Mouse (Mus musculus): ENCODE measurements at regions not wholly inside any gene's neighbourhood (a gene's known extent, or its start where the extent isn't known, plus 50 kb on each side); places are given as distances from the start of the nearest gene placed in this dataset.
A peak's percentile ranks its signal among the peaks of the same experiment; 100 is the strongest.

- H3K9ac ChIP-seq (ENCODE audit: low read length): no peak overlapping the region
- no peak overlapping the region for H3K27ac ChIP-seq (replicated peaks)
- TF ChIP-seq CTCF (IDR thresholded peaks at IDR 0.05; ENCODE audit: low read depth) (no peak), EP300 (optimal IDR thresholded peaks at IDR 0.05) (no peak)
- H3K36me3 ChIP-seq (ENCODE audit: control insufficient read depth, insufficient read depth, low read length): no peaks in the 10 kb centered on the region
- DNase-seq (ENCODE audit: low spot score) (no peak), ATAC-seq (ENCODE audit: low FRiP score, low TSS enrichment) (no peak)
- no peak overlapping the region for H3K4me3 ChIP-seq (ENCODE audit: low read depth, low read length)
- WGBS: 64% methylated on average over 5 of the region's 5 CpGs
- no peaks in the 10 kb centered on the region for H3K27me3 ChIP-seq (ENCODE audit: control insufficient read depth, insufficient read depth, low read length)
- no peaks in the 10 kb centered on the region for H3K4me1 ChIP-seq (replicated peaks; ENCODE audit: control insufficient read depth, insufficient read depth)
- no peaks in the 10 kb centered on the region for H3K9me3 ChIP-seq (ENCODE audit: control insufficient read depth, low read length)
- no peak overlapping the region for H3K4me2 ChIP-seq (replicated peaks; ENCODE audit: low read depth)
Measured at GRCm38 (mm10) chr5:100227888-100228287, 68.3 kb upstream of the Tmem150c start.

DNA sequence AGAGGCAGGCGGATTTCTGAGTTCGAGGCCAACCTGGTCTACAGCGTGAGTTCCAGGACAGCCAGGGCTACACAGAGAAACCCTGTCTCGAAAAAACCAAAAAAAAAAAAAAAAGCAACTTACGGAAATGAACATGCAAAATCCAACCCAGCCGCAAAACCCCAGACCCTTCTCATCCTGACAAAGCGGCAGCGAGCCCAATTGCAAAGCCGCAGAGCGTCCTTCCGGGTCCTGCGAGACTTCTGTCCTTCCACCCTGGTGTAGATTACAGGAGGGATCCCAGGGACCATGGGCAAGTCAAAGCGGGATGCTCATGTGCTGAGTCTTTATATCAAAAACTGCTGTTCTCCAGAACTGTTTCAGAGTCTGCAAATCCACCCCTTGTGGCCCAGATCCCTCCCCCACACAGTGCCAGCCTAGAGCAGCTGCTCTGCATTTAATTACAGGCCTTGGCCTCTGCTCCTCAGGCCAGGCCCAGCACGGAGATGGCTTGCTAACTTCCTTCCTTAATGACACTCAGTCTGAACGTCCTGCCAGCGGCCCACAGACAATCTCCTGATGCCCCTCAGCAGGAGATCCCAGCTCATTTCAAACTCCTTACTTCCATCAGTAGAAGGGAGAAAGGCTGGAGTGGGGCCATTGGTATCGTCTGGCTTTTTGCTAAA is 67.1 kb upstream of the Tmem150c start:
- Histone ChIP-seq H3K9ac (ENCODE audit: low read length) (no peak overlapping the region), H3K36me3 (ENCODE audit: control insufficient read depth, insufficient read depth, low read length) (no peaks in the 10 kb centered on the region), H3K4me2 (replicated peaks; ENCODE audit: low read depth) (no peak overlapping the region), H3K27me3 (ENCODE audit: control insufficient read depth, insufficient read depth, low read length) (no peaks in the 10 kb centered on the region), H3K4me3 (ENCODE audit: low read depth, low read length) (no peak overlapping the region), H3K27ac (replicated peaks) (no peak overlapping the region), H3K4me1 (replicated peaks; ENCODE audit: control insufficient read depth, insufficient read depth) (no peaks in the 10 kb centered on the region), H3K9me3 (ENCODE audit: control insufficient read depth, low read length) (no peaks in the 10 kb centered on the region)
- no peak for ATAC-seq (ENCODE audit: low FRiP score, low TSS enrichment)
- no peak for DNase-seq (ENCODE audit: low spot score)
- 79% methylated on average over 17 of the region's 17 CpGs for WGBS
- TF ChIP-seq CTCF (IDR thresholded peaks at IDR 0.05; ENCODE audit: low read depth): no peak

GRCm38 (mm10) chr5:100225491-100225890 is 65.9 kb upstream of the Tmem150c start:
- Histone ChIP-seq H3K4me1 (replicated peaks; ENCODE audit: control insufficient read depth, insufficient read depth) (no peaks in the 10 kb centered on the region), H3K4me2 (replicated peaks; ENCODE audit: low read depth) (no peak overlapping the region), H3K9me3 (ENCODE audit: control insufficient read depth, low read length) (no peaks in the 10 kb centered on the region), H3K27me3 (ENCODE audit: control insufficient read depth, insufficient read depth, low read length) (no peaks in the 10 kb centered on the region), H3K4me3 (ENCODE audit: low read depth, low read length) (no peak overlapping the region), H3K27ac (replicated peaks) (no peak overlapping the region), H3K9ac (ENCODE audit: low read length) (no peak overlapping the region), H3K36me3 (ENCODE audit: control insufficient read depth, insufficient read depth, low read length) (no peaks in the 10 kb centered on the region)
- ATAC-seq (ENCODE audit: low FRiP score, low TSS enrichment) (no peak), DNase-seq (ENCODE audit: low spot score) (no peak)
- WGBS: 49% methylated on average over 7 of the region's 7 CpGs
- TF ChIP-seq CTCF (IDR thresholded peaks at IDR 0.05; ENCODE audit: low read depth): no peak
- no peak for TF ChIP-seq EP300 (optimal IDR thresholded peaks at IDR 0.05)

DNA sequence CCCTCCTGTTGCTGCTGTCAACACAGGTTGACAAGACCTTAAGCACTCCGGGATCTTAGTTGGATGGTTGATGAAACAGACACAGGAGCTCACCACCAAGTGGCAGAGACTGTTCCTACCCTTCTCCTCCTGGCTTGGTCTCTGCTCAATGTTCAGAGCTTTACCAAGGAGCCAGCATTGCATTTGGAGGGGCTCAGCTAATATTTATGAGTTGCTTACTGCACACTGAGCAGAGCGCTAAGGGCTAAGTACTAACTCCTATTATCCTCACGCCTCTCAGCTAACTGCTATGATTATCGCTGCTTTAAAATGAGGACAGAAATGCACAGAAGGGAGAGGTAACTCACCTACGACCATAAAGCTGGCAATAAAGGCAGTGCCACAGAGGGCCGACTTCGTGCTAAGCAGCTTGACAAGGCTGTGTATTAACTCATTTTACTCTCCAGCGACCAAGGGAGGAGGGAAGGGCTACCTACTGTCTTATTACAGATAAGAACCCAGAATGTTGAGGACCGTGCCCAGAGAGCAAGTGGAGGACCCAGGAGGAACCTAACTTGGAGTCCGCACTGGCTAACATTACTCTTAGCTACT is 65.3 kb upstream of the Tmem150c start:
- WGBS: 67% methylated on average over 10 of the region's 10 CpGs
- Histone ChIP-seq H3K27ac (replicated peaks) (no peak overlapping the region), H3K36me3 (ENCODE audit: control insufficient read depth, insufficient read depth, low read length) (no peaks in the 10 kb centered on the region), H3K4me2 (replicated peaks; ENCODE audit: low read depth) (no peak overlapping the region), H3K4me3 (ENCODE audit: low read depth, low read length) (no peak overlapping the region), H3K9me3 (ENCODE audit: control insufficient read depth, low read length) (no peaks in the 10 kb centered on the region), H3K27me3 (ENCODE audit: control insufficient read depth, insufficient read depth, low read length) (no peaks in the 10 kb centered on the region), H3K4me1 (replicated peaks; ENCODE audit: control insufficient read depth, insufficient read depth) (no peaks in the 10 kb centered on the region), H3K9ac (ENCODE audit: low read length) (no peak overlapping the region)
- DNase-seq (ENCODE audit: low spot score) (no peak), ATAC-seq (ENCODE audit: low FRiP score, low TSS enrichment) (no peak)
- TF ChIP-seq CTCF (IDR thresholded peaks at IDR 0.05; ENCODE audit: low read depth) (no peak), EP300 (optimal IDR thresholded peaks at IDR 0.05) (no peak)

DNA sequence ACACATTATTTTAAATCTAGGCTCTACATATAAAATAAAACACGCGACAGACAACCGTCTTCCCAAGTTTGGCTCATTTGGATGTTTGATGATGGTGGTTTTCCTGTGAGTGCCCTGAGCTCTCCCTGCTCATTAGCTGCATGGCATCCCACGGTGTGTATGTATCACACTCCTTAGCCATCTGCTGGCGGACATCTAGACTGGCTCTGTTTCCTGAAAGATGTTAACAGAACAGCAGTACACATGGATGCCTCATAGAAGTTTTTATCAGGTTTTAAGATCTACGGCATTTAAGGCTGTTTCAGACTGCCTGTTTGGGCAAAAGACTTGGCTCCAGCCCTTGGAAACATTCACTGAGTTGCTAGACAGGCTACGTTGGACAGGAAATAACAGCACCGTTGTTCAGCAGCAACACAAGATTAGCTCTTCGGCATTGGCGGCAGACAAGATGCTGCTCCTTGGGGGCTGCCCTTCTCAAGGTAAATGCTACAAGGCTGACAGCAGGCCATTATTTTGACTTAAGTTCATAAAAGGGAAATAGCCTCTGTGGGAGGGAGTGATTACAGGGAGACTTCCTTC is 61.5 kb upstream of the Tmem150c start:
- no peaks in the 10 kb centered on the region for H3K27me3 ChIP-seq (ENCODE audit: control insufficient read depth, insufficient read depth, low read length)
- no peak overlapping the region for H3K4me2 ChIP-seq (replicated peaks; ENCODE audit: low read depth)
- H3K4me3 ChIP-seq (ENCODE audit: low read depth, low read length): no peak overlapping the region
- TF ChIP-seq CTCF (IDR thresholded peaks at IDR 0.05; ENCODE audit: low read depth) (peak; percentile 32; the same call in 1 of the 2 replicates), EP300 (optimal IDR thresholded peaks at IDR 0.05) (no peak)
- 56% methylated on average over 10 of the region's 10 CpGs for WGBS
- H3K9ac ChIP-seq (ENCODE audit: low read length): no peak overlapping the region
- no peaks in the 10 kb centered on the region for H3K4me1 ChIP-seq (replicated peaks; ENCODE audit: control insufficient read depth, insufficient read depth)
- no peaks in the 10 kb centered on the region for H3K36me3 ChIP-seq (ENCODE audit: control insufficient read depth, insufficient read depth, low read length)
- no peaks in the 10 kb centered on the region for H3K9me3 ChIP-seq (ENCODE audit: control insufficient read depth, low read length)
- ATAC-seq (ENCODE audit: low FRiP score, low TSS enrichment) (no peak), DNase-seq (ENCODE audit: low spot score) (no peak)
- no peak overlapping the region for H3K27ac ChIP-seq (replicated peaks)

DNA sequence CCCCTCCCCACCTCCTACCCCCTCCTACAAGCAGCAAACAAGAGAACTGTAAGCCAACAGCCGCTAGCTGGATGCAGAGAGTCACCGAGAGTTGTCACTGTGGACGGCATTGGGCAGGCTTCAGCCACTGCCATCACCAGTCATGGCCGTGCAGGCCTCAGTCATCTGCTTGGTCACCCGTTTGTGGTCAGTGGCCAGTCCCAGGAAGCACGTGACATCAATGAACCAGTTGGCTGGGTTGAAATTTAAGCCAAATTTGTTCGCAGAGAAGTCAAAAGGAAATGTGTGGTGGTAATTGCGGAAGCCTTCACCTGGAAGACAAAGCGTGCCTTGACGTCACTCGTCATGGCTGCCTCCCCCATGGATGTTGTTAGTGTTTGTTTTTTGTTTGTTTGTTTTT is 60.7 kb upstream of the Tmem150c start:
- no peak for TF ChIP-seq EP300 (optimal IDR thresholded peaks at IDR 0.05)
- TF ChIP-seq CTCF (IDR thresholded peaks at IDR 0.05; ENCODE audit: low read depth): no peak
- 84% methylated on average over 11 of the region's 11 CpGs for WGBS
- Histone ChIP-seq H3K9ac (ENCODE audit: low read length) (no peak overlapping the region), H3K27me3 (ENCODE audit: control insufficient read depth, insufficient read depth, low read length) (no peaks in the 10 kb centered on the region), H3K9me3 (ENCODE audit: control insufficient read depth, low read length) (no peaks in the 10 kb centered on the region), H3K27ac (replicated peaks) (no peak overlapping the region), H3K4me1 (replicated peaks; ENCODE audit: control insufficient read depth, insufficient read depth) (no peaks in the 10 kb centered on the region), H3K4me3 (ENCODE audit: low read depth, low read length) (no peak overlapping the region), H3K36me3 (ENCODE audit: control insufficient read depth, insufficient read depth, low read length) (no peaks in the 10 kb centered on the region), H3K4me2 (replicated peaks; ENCODE audit: low read depth) (no peak overlapping the region)
- ATAC-seq (ENCODE audit: low FRiP score, low TSS enrichment): no peak
- DNase-seq (ENCODE audit: low spot score): no peak

Data from stomach, postnatal 0 days (tissue).